Mouse (Mus musculus) heart, postnatal 0 days (tissue): Measurements from ENCODE around the gene Nav2.

Experiments used
- CTCF ChIP-seq: IDR thresholded peaks from 2 replicates; pipeline ENCODE4 v1.5.1; 2016; ENCODE audit warnings: antibody characterized with exemption, control low read depth, low read depth
- EP300 ChIP-seq: IDR thresholded peaks from 2 replicates; pipeline ENCODE4 v1.6.1; 2016; ENCODE audit warnings: antibody characterized with exemption, low read depth

DNA sequence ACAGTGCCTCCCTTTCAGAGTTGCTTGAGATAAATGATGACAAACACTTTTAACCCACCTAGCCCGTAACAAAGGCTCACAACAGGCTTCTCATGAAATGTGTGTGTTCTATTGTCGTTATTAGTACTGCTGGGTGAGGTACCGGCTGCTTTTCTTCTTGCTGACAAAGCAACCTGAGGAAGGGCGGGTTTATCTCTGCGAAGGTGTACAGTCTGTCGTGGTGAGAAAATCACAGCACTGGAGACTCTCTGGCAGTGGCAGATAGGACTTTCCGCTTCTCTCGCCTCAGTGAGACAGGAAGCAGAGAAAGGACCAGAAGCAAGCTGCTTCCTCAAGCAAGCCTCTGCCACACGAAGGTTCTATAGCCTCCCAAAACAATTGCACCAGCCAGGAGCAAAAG is 244.2 kb downstream of the Nav2 start:
- no peak for TF ChIP-seq CTCF
- no peak for TF ChIP-seq EP300
